9 mouse cellular contexts compared by ENCODE assay signal in the genomic region with DNA sequence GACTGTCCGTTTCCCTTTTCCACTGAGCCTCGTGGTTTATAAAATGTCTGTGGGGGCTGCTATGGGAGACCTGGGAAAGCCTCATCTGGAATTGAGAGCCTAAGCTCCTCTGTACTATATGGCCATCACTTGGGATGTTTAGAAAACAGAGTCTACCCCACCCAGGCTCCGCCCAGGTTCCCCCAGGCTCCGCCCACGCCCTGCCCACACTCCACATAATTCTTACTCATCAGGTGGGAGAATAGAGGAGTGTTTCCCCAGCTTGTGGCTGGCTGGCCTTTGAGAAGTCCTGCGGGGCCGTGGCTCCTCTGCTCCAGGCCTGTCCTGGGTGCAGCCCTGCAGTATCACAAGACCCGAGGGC.
DNase-seq lines count a peak whose midpoint lies in the region; ATAC-seq and TF ChIP-seq lines count a peak whose summit lies in the region.
"Had no signal": no experiment of that assay in that cellular context is flagged by ENCODE, and none has a peak within 500 bp of the region (broad histone marks: within the 10 kb centered on the region; RNA-seq: fewer than 3 reads in every experiment).

No protein-coding gene starts in this region.

- no peak overlapping the region for H3K4me2 ChIP-seq in intestine, embryonic 16.5 days (ENCODE audit: low read depth, low read length)
- no peak overlapping the region for H3K4me2 ChIP-seq in intestine, embryonic 15.5 days (replicated peaks)
- no peak overlapping the region for H3K4me2 ChIP-seq in embryonic facial prominence, embryonic 15.5 days (replicated peaks)
- H3K4me2 ChIP-seq in stomach, postnatal 0 days (replicated peaks; ENCODE audit: low read depth), result no peak overlapping the region

- no peaks in the 10 kb centered on the region for H3K36me3 ChIP-seq in intestine, embryonic 16.5 days (ENCODE audit: control insufficient read depth, insufficient read depth, low read length)
- no peaks in the 10 kb centered on the region for H3K36me3 ChIP-seq in intestine, embryonic 15.5 days
- H3K36me3 ChIP-seq in embryonic facial prominence, embryonic 15.5 days, result no peaks in the 10 kb centered on the region
- H3K36me3 ChIP-seq in stomach, postnatal 0 days (ENCODE audit: control insufficient read depth, insufficient read depth, low read length), result no peaks in the 10 kb centered on the region

- no peak overlapping the region for H3K4me3 ChIP-seq in intestine, embryonic 16.5 days (ENCODE audit: low read length)
- H3K4me3 ChIP-seq in intestine, embryonic 15.5 days (replicated peaks), result no peak overlapping the region
- no peak overlapping the region for H3K4me3 ChIP-seq in embryonic facial prominence, embryonic 15.5 days (replicated peaks)
- no peak overlapping the region for H3K4me3 ChIP-seq in stomach, postnatal 0 days (ENCODE audit: low read depth, low read length)
- H3K4me3 ChIP-seq: erythroblast, embryonic 14.5 days had no signal

- no peaks in the 10 kb centered on the region for H3K27me3 ChIP-seq in intestine, embryonic 16.5 days (replicated peaks; ENCODE audit: control insufficient read depth, insufficient read depth, low read length)
- no peaks in the 10 kb centered on the region for H3K27me3 ChIP-seq in intestine, embryonic 15.5 days (replicated peaks)
- no peaks in the 10 kb centered on the region for H3K27me3 ChIP-seq in embryonic facial prominence, embryonic 15.5 days
- H3K27me3 ChIP-seq in stomach, postnatal 0 days (ENCODE audit: control insufficient read depth, insufficient read depth, low read length), result no peaks in the 10 kb centered on the region

- no peaks in the 10 kb centered on the region for H3K9me3 ChIP-seq in intestine, embryonic 16.5 days (ENCODE audit: control insufficient read depth, low read length)
- H3K9me3 ChIP-seq in intestine, embryonic 15.5 days, result no peaks in the 10 kb centered on the region
- no peaks in the 10 kb centered on the region for H3K9me3 ChIP-seq in embryonic facial prominence, embryonic 15.5 days (replicated peaks)
- no peaks in the 10 kb centered on the region for H3K9me3 ChIP-seq in stomach, postnatal 0 days (ENCODE audit: control insufficient read depth, low read length)

- intact Hi-C loops in left cerebral cortex, postnatal 4 days (cut with DNase I), result no loop called here

- 0 out of 2 replicates have a peak, but pooled peaks cover 5% of the 10 kb centered on the region for H3K4me1 ChIP-seq in intestine, embryonic 16.5 days (ENCODE audit: control insufficient read depth, insufficient read depth, low read length)
- peaks cover 7% of the 10 kb centered on the region; the same call in 1 of the 2 replicates for H3K4me1 ChIP-seq in intestine, embryonic 15.5 days (replicated peaks)
- H3K4me1 ChIP-seq in embryonic facial prominence, embryonic 15.5 days, result 0 out of 2 replicates have a peak, but pooled peaks cover 4% of the 10 kb centered on the region
- no peaks in the 10 kb centered on the region for H3K4me1 ChIP-seq in stomach, postnatal 0 days (replicated peaks; ENCODE audit: control insufficient read depth, insufficient read depth)

- 67% methylated on average over 8 of the region's 8 CpGs for WGBS in intestine, embryonic 16.5 days
- WGBS in intestine, embryonic 15.5 days, result 65% methylated on average over 8 of the region's 8 CpGs
- WGBS in embryonic facial prominence, embryonic 15.5 days, result 51% methylated on average over 8 of the region's 8 CpGs
- 52% methylated on average over 8 of the region's 8 CpGs for WGBS in stomach, postnatal 0 days

- TF ChIP-seq EP300 in stomach, postnatal 0 days (optimal IDR thresholded peaks at IDR 0.05), result no peak

- TF ChIP-seq CTCF in stomach, postnatal 0 days (IDR thresholded peaks at IDR 0.05; ENCODE audit: low read depth), result no peak

- peak; percentile 42; the same call in 1 of the 2 replicates for ATAC-seq in intestine, embryonic 16.5 days
- no peak for ATAC-seq in intestine, embryonic 15.5 days
- peak; percentile 49; the same call in 1 of the 2 replicates for ATAC-seq in embryonic facial prominence, embryonic 15.5 days (ENCODE audit: insufficient number of reproducible peaks, low FRiP score, low TSS enrichment, low read depth)
- 0 out of 2 replicates have a peak, but pooled peaks have one; percentile 24 for ATAC-seq in stomach, postnatal 0 days (ENCODE audit: low FRiP score, low TSS enrichment)

- no peak overlapping the region for H3K9ac ChIP-seq in intestine, embryonic 16.5 days (ENCODE audit: low read depth, low read length)
- no peak overlapping the region for H3K9ac ChIP-seq in intestine, embryonic 15.5 days
- H3K9ac ChIP-seq in embryonic facial prominence, embryonic 15.5 days, result no peak overlapping the region
- no peak overlapping the region for H3K9ac ChIP-seq in stomach, postnatal 0 days (ENCODE audit: low read length)

- DNase-seq in thymus, postnatal 14 days, result peak; percentile 27
- no peak for DNase-seq in thymus, postnatal 36 days
- DNase-seq in stomach, postnatal 0 days (ENCODE audit: low spot score), result peak; percentile 31
- DNase-seq in left cerebral cortex, postnatal 4 days, result no peak
- DNase-seq: lung, adult 2 months had no signal

- H3K27ac ChIP-seq in intestine, embryonic 16.5 days (ENCODE audit: low read length), result no peak overlapping the region
- no peak overlapping the region for H3K27ac ChIP-seq in intestine, embryonic 15.5 days
- H3K27ac ChIP-seq in embryonic facial prominence, embryonic 15.5 days (replicated peaks), result no peak overlapping the region
- H3K27ac ChIP-seq in stomach, postnatal 0 days (replicated peaks), result no peak overlapping the region

Comparison
In these comparisons a context has a peak if more than half of its experiments do, and no peak if none do; other contexts are left out.
1. DNase-seq: peak in thymus, postnatal 14 days (single experiment) and stomach, postnatal 0 days (single experiment); none in thymus, postnatal 36 days (0 of 2) and left cerebral cortex, postnatal 4 days (single experiment).